Mouse (Mus musculus) stomach, embryonic 15.5 days (tissue): ENCODE measurements around the gene Pdzd2. TPM values are rescaled to one million over a fixed set of nuclear protein-coding genes. Genes with fewer than 3 reads are reported as not detected.

Experiments used
- ATAC-seq: fragments of 200-750 bp; cut with Nextera tagmentation; 2 replicates; pipeline ENCODE4 v1.8.0; 2017; ENCODE audit warnings: low read depth, moderate number of reproducible peaks, moderate TSS enrichment; ENCODE audit not compliant: insufficient read depth, low FRiP score
- H3K27ac ChIP-seq: fragments of 300-500 bp; sonication (generic); 2 replicates; pipeline ENCODE4 v1.5.1; 2015; ENCODE audit warnings: mild to moderate bottlenecking, inconsistent platforms
- H3K27me3 ChIP-seq: fragments of 300-500 bp; sonication (generic); replicated peaks from 2 replicates; pipeline ENCODE4 v1.6.1; 2015; ENCODE audit warnings: inconsistent platforms
- H3K36me3 ChIP-seq: fragments of 300-500 bp; sonication (generic); 2 replicates; pipeline ENCODE4 v1.6.1; 2015; ENCODE audit warnings: inconsistent platforms
- H3K4me1 ChIP-seq: fragments of 300-500 bp; sonication (generic); 2 replicates; pipeline ENCODE4 v1.6.1; 2015; ENCODE audit warnings: inconsistent platforms
- H3K4me2 ChIP-seq: fragments of 300-500 bp; sonication (generic); 2 replicates; pipeline ENCODE4 v1.6.1; 2015; ENCODE audit warnings: mild to moderate bottlenecking, inconsistent platforms
- H3K4me3 ChIP-seq: fragments of 300-500 bp; sonication (generic); replicated peaks from 2 replicates; pipeline ENCODE4 v1.5.1; 2015; ENCODE audit warnings: inconsistent platforms
- H3K9ac ChIP-seq: fragments of 300-500 bp; sonication (generic); 2 replicates; pipeline ENCODE4 v1.6.1; 2015; ENCODE audit warnings: inconsistent platforms
- H3K9me3 ChIP-seq: fragments of 300-500 bp; sonication (generic); 2 replicates; pipeline ENCODE4 v1.6.1; 2016; ENCODE audit warnings: inconsistent platforms
- WGBS: fragments of 180-500 bp; shearing (Covaris S2); methylation state at CpG from one replicate; pipeline ENCODE4 v1.1.7; 2015; 5-methylcytosine and 5-hydroxymethylcytosine counted together
- polyA plus RNA-seq: library from polyadenylated mRNA; unstranded; fragments of >200 nt; fragmentation: Nextera tagmentation; extraction: Ambion mirVana; gene quantifications from 2 replicates; pipeline ENCODE4 v1.2.1, GENCODE M21; 2015

Gene Pdzd2
- polyA plus RNA-seq, 1 experiment from 2014 or later: 28.3 TPM

- Histone ChIP-seq H3K36me3 (no peaks in the 10 kb centered on the region), H3K4me1 (no peaks in the 10 kb centered on the region), H3K4me2 (no peak overlapping the region), H3K27ac (no peak overlapping the region), H3K9me3 (no peaks in the 10 kb centered on the region), H3K4me3 (no peak overlapping the region), H3K9ac (no peak overlapping the region), H3K27me3 (no peaks in the 10 kb centered on the region)
- 58% methylated on average over 4 of the region's 4 CpGs for WGBS
- no peak for ATAC-seq
These were observed 288.3 kb downstream of the Pdzd2 start for GRCm38 (mm10) chr15:12451448-12451847.

DNA sequence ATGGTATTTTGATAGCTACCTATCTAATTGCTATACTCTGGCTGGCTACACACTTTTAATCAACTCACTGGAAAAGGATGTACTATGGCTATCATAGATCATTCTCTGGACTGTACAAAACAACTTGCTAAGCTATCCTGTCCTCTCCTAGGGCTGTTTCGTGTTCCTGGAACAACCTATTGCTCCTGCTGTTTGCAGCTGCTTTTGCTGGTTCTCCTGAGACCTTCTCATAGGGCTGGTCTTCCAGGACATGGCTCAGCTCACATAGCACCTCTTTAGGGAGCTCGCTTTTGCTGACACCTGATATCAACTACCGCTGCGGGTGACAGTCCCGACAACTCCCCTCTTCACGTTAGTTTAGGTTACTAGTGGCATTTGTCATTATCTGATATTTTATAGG, 288.9 kb downstream of the Pdzd2 start:
- no peak for ATAC-seq
- H3K4me2 ChIP-seq: no peak overlapping the region
- WGBS: 80% methylated on average over 6 of the region's 6 CpGs

DNA sequence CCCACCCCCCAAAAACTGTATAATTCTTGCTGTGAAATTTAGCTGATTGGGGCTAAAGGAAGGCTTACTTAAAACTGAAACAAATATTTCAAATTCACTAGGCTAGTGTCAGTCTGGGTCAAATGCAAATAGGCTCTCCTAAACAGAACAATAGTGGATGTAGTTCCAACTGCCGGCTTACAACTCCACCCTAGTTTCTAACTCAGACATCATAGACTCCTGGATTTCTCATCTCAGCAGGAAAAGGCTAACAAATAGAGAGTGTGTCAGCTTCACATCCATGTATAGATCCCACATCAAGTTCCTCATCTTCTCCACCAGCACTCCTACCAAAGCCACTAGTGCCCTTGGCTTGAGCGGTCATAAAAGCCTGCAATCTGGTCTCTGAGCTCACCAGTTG, 290.4 kb downstream of the Pdzd2 start:
- Histone ChIP-seq H3K27ac (no peak overlapping the region), H3K4me3 (no peak overlapping the region), H3K36me3 (no peaks in the 10 kb centered on the region), H3K27me3 (no peaks in the 10 kb centered on the region), H3K4me1 (no peaks in the 10 kb centered on the region), H3K9me3 (no peaks in the 10 kb centered on the region), H3K9ac (no peak overlapping the region), H3K4me2 (no peak overlapping the region)
- 89% methylated on average over 2 of the region's 2 CpGs for WGBS
- no peak for ATAC-seq

More for the DNA sequence above, 288.9 kb downstream of the Pdzd2 start:
- H3K36me3 ChIP-seq: no peaks in the 10 kb centered on the region
- no peaks in the 10 kb centered on the region for H3K9me3 ChIP-seq
- H3K9ac ChIP-seq: no peak overlapping the region
- H3K4me1 ChIP-seq: no peaks in the 10 kb centered on the region
- no peak overlapping the region for H3K27ac ChIP-seq
- no peaks in the 10 kb centered on the region for H3K27me3 ChIP-seq
- H3K4me3 ChIP-seq: no peak overlapping the region

DNA sequence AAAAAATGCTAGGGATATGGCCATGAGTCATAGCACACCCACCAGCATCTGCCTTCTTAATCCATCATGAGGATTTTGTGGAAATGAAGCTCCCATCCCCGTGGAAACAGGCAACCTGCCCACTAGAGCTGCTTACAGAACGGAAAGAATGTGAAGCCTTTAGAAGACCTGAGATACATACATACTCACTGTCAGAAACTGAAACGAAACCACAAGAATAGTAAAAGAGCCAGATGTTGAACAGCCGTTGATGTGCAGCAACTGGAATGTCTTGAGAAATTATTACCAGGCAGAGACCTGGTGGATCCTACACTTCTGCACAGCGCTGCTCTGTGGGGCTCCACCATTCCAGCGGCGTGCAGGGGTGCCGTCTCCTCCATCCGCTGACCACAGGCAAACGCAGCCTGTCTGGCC, 292.7 kb downstream of the Pdzd2 start:
- Histone ChIP-seq H3K9ac (no peak overlapping the region), H3K4me3 (no peak overlapping the region), H3K4me2 (peak overlapping the region; percentile 17; the same call in 1 of the 2 replicates), H3K36me3 (no peaks in the 10 kb centered on the region), H3K9me3 (no peaks in the 10 kb centered on the region), H3K27ac (peak overlapping the region; percentile 72), H3K27me3 (no peaks in the 10 kb centered on the region), H3K4me1 (no peaks in the 10 kb centered on the region)
- peak; percentile 74; the same call in 1 of the 2 replicates for ATAC-seq
- 55% methylated on average over 10 of the region's 10 CpGs for WGBS

DNA sequence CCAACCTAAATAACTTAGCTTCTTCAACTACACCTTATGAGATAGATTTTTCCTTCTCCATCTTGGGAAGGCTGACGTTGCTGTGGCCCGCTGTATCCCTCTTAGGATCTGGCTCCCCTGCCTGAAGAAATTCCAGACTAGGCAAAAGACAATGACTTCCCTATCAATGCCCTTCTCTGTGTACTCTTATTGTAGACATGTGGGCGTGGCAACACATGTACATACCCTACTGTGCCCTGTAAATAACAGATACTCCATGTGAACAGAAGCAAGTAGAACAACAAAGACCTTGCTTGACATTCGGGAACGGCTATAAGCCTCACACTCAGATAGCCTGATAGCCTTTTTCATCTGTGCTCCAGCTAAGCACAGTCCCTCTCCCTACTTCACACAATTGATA, 295.2 kb downstream of the Pdzd2 start:
- 62% methylated on average over 5 of the region's 5 CpGs for WGBS

GRCm38 (mm10) chr15:12439351-12439751, 300.4 kb downstream of the Pdzd2 start:
- Histone ChIP-seq H3K4me2 (no peak overlapping the region), H3K27ac (peak overlapping the region; percentile 76; the same call in 1 of the 2 replicates), H3K4me1 (peaks cover 6% of the 10 kb centered on the region), H3K27me3 (no peaks in the 10 kb centered on the region), H3K4me3 (no peak overlapping the region), H3K9ac (no peak overlapping the region), H3K36me3 (no peaks in the 10 kb centered on the region), H3K9me3 (no peaks in the 10 kb centered on the region)
- 42% methylated on average over 6 of the region's 6 CpGs for WGBS
- no peak; the same call in 1 of the 2 replicates for ATAC-seq

More for the DNA sequence above, 295.2 kb downstream of the Pdzd2 start:
- no peak overlapping the region for H3K27ac ChIP-seq
- H3K4me2 ChIP-seq: no peak overlapping the region
- no peaks in the 10 kb centered on the region for H3K36me3 ChIP-seq
- no peaks in the 10 kb centered on the region for H3K27me3 ChIP-seq
- no peak overlapping the region for H3K4me3 ChIP-seq
- no peaks in the 10 kb centered on the region for H3K4me1 ChIP-seq
- H3K9ac ChIP-seq: no peak overlapping the region
- H3K9me3 ChIP-seq: no peaks in the 10 kb centered on the region
- no peak for ATAC-seq

- H3K4me2 ChIP-seq: no peak overlapping the region
- no peaks in the 10 kb centered on the region for H3K27me3 ChIP-seq
- ATAC-seq: no peak
- peak overlapping the region; percentile 76 for H3K27ac ChIP-seq
- WGBS: 74% methylated on average over 6 of the region's 6 CpGs
- H3K36me3 ChIP-seq: no peaks in the 10 kb centered on the region
- H3K9ac ChIP-seq: no peak overlapping the region
- no peaks in the 10 kb centered on the region for H3K9me3 ChIP-seq
- H3K4me1 ChIP-seq: peaks cover 11% of the 10 kb centered on the region
- no peak overlapping the region for H3K4me3 ChIP-seq
These were observed 301.0 kb downstream of the Pdzd2 start for GRCm38 (mm10) chr15:12438691-12439090.

- ATAC-seq: no peak
- 73% methylated on average over 11 of the region's 11 CpGs for WGBS
These were observed 301.6 kb downstream of the Pdzd2 start for GRCm38 (mm10) chr15:12438081-12438480.

GRCm38 (mm10) chr15:12435910-12436309, 303.8 kb downstream of the Pdzd2 start:
- 73% methylated on average over 8 of the region's 8 CpGs for WGBS
- no peaks in the 10 kb centered on the region for H3K9me3 ChIP-seq
- H3K27me3 ChIP-seq: no peaks in the 10 kb centered on the region
- H3K9ac ChIP-seq: no peak overlapping the region
- no peaks in the 10 kb centered on the region for H3K36me3 ChIP-seq
- H3K27ac ChIP-seq: 0 out of 2 replicates have a peak overlapping the region, but pooled peaks have one; percentile 44
- ATAC-seq: no peak
- no peak overlapping the region for H3K4me2 ChIP-seq
- peaks cover 25% of the 10 kb centered on the region for H3K4me1 ChIP-seq
- H3K4me3 ChIP-seq: no peak overlapping the region

More at GRCm38 (mm10) chr15:12438081-12438480, 301.6 kb downstream of the Pdzd2 start:
- no peak overlapping the region for H3K4me2 ChIP-seq
- H3K27me3 ChIP-seq: no peaks in the 10 kb centered on the region
- H3K36me3 ChIP-seq: no peaks in the 10 kb centered on the region
- peak overlapping the region; percentile 76 for H3K27ac ChIP-seq
- H3K9me3 ChIP-seq: no peaks in the 10 kb centered on the region
- H3K4me3 ChIP-seq: no peak overlapping the region
- H3K4me1 ChIP-seq: peaks cover 14% of the 10 kb centered on the region
- H3K9ac ChIP-seq: no peak overlapping the region

DNA sequence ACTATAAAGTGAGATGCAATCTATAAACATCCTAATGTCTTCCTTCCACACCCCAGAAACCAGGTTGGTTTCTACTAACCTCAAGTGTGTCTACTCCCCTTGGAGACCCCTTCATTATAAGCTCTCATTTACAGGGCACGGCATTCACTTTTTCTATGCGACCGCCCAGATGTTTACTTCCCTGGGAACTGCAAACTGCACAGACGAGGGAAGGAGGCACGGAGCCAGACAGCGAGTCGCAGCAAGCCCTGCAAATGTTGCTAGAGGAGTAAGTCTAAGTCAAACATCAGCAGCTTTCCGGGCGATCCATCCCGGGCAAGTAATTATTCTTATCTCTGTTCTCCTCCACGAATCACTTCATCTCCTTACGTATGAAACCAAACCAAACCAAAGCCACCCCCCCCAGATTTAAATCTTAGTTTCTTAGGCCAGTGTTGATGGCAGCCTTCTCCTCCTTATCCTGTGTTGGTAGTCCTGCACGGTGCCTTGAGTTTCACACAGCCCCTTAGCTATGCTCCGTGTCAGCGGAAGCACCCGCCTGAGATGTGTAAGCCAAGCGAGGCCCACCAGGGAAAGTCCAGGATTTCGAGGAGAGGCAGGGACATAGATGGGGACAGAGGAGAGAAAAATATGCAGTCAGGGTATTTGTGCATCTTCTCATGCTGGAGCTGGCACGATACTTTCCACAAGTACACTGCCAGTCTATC, 305.7 kb downstream of the Pdzd2 start:
- Histone ChIP-seq H3K27ac (peak overlapping the region; percentile 85), H3K9me3 (no peaks in the 10 kb centered on the region), H3K9ac (no peak overlapping the region), H3K4me1 (peaks cover 25% of the 10 kb centered on the region), H3K4me3 (no peak overlapping the region), H3K27me3 (no peaks in the 10 kb centered on the region), H3K4me2 (peak overlapping the region; percentile 33), H3K36me3 (no peaks in the 10 kb centered on the region)
- 0 out of 2 replicates have a peak, but pooled peaks have one; percentile 23 for ATAC-seq
- WGBS: 26% methylated on average over 19 of the region's 19 CpGs

DNA sequence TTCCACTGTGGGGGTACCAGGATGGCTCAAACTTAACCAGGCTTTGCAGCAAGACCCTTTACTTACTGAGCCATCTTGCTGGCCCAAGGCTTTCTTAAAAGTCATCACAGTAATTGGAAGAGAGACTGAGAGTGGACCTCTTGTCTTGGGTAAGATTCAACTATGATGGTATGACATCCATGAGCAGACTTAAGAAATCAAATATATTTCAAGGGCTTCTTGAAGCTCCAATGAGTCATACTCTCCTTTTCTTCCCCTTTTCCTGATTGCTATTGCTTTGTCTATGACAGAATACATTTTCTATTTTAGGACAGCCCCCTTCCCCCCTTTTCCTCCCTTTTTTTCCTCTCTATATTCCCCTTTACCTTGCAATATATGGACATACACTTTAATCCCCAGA, 306.8 kb downstream of the Pdzd2 start:
- no peak overlapping the region for H3K9ac ChIP-seq
- no peaks in the 10 kb centered on the region for H3K9me3 ChIP-seq
- no peaks in the 10 kb centered on the region for H3K36me3 ChIP-seq
- ATAC-seq: no peak
- H3K27me3 ChIP-seq: no peaks in the 10 kb centered on the region
- H3K4me2 ChIP-seq: no peak overlapping the region
- no peak overlapping the region for H3K4me3 ChIP-seq
- peaks cover 25% of the 10 kb centered on the region for H3K4me1 ChIP-seq
- peak overlapping the region; percentile 16; the same call in 1 of the 2 replicates for H3K27ac ChIP-seq

DNA sequence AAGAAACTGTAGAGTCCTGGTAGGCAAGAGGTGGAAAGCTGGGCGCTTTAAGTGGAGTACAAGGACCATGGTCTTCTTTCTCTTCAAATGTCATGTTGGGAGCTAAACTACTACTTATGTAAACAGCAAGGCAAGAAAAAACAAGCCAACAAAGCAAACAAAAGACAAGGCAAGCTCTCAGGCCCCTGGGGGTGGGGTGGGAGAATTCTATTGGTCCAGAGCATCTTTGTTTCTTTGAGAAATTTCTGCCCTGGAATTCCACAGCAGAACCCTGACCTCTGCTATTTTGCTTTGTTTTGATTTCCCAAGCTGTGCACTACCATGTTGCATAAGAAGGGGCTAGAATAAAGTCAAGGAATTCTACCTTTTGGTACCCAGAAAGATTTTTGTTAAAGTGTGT, 307.4 kb downstream of the Pdzd2 start:
- Histone ChIP-seq H3K27ac (peak overlapping the region; percentile 44; the same call in 1 of the 2 replicates), H3K4me2 (no peak overlapping the region), H3K4me3 (no peak overlapping the region), H3K9ac (no peak overlapping the region), H3K9me3 (no peaks in the 10 kb centered on the region), H3K4me1 (peaks cover 25% of the 10 kb centered on the region), H3K36me3 (no peaks in the 10 kb centered on the region), H3K27me3 (no peaks in the 10 kb centered on the region)
- ATAC-seq: no peak
- 85% methylated on average over 1 of the region's 1 CpGs for WGBS
